Mouse (Mus musculus) heart, embryonic 10.5 days (tissue): ENCODE results near the gene Cd36. TPM values are rescaled to one million over a fixed set of nuclear protein-coding genes. Genes with fewer than 3 reads are reported as not detected.

Experiments used
- DNase-seq: peaks from one replicate; pipeline ENCODE4 v3.0.0-alpha.2; 2017; ENCODE audit warnings: low spot score
- H3K27ac ChIP-seq: fragments of 300-500 bp; sonication (generic); 2 replicates; pipeline ENCODE4 v1.5.1; 2016; ENCODE audit warnings: mild to moderate bottlenecking
- H3K27me3 ChIP-seq: fragments of 300-500 bp; sonication (generic); 2 replicates; pipeline ENCODE4 v1.6.1; 2016; ENCODE audit warnings: mild to moderate bottlenecking; ENCODE audit not compliant: poor library complexity, insufficient read depth, severe bottlenecking
- H3K36me3 ChIP-seq: fragments of 300-500 bp; sonication (generic); 2 replicates; pipeline ENCODE4 v1.6.1; 2016; ENCODE audit warnings: mild to moderate bottlenecking, moderate library complexity
- H3K4me1 ChIP-seq: fragments of 300-500 bp; sonication (generic); 2 replicates; pipeline ENCODE4 v1.6.1; 2016; ENCODE audit warnings: mild to moderate bottlenecking
- H3K4me3 ChIP-seq: fragments of 300-500 bp; sonication (generic); 2 replicates; pipeline ENCODE4 v1.5.1; 2016; ENCODE audit warnings: mild to moderate bottlenecking, moderate library complexity
- H3K9me3 ChIP-seq: fragments of 300-500 bp; sonication (generic); 2 replicates; pipeline ENCODE4 v1.6.1; 2016; ENCODE audit warnings: mild to moderate bottlenecking, moderate library complexity
- WGBS: fragments of 180-500 bp; shearing (Covaris S2); methylation state at CpG from one replicate; pipeline ENCODE4 v1.1.7; 2016; 5-methylcytosine and 5-hydroxymethylcytosine counted together
- polyA plus RNA-seq: library from polyadenylated mRNA; unstranded; fragments of >200 nt; fragmentation: Nextera tagmentation; extraction: Ambion mirVana; gene quantifications from 2 replicates; pipeline ENCODE4 v1.2.1, GENCODE M21; 2016

Cd36 gene
- polyA plus RNA-seq, 1 experiment from 2014 or later: 19.3 TPM

DNA sequence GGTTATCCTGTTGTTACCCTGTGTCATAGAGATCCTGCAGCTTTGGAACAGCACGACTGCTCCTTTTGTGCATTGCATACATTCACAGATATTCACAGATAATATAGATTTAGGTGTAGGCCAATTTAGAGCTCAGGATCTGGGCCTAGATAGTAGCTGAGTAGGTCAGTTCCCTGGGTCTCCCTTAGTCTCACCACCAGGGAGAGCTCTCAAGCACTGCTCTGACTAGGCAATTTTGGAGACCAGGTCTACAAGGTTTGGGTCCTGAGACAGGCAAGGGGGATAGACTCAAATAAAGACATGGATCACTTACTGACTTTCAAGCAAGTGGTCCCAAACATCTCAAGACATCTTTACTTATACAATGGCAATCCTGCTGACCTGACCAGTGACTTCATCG is 38.0 kb downstream of the Cd36 start:
- 90% methylated on average over 2 of the region's 2 CpGs for WGBS
- no peaks in the 10 kb centered on the region for H3K36me3 ChIP-seq
- H3K4me3 ChIP-seq: no peak overlapping the region
- H3K27ac ChIP-seq: no peak overlapping the region
- no peaks in the 10 kb centered on the region for H3K9me3 ChIP-seq
- no peaks in the 10 kb centered on the region for H3K27me3 ChIP-seq
- H3K4me1 ChIP-seq: no peaks in the 10 kb centered on the region; the same call in 1 of the 2 replicates
- no peak for DNase-seq

DNA sequence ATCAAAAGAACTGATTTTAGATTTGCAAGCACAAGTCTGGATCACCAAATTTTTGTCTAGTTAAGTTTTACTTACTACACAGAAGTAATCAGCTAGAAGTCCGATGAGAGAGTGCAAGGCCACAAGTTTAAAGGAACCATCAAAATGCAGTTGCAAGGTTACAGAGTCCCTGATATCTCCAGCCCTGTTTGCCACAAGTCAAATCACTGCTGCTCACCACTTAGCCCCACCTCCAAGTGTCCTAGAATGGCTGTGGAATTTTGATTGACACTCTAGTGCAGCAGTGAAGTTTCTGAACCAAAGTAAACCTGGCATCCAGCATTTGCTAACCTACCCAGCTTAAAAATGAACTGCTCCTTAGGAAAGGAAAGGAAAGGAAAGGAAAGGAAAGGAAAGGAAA is 39.0 kb downstream of the Cd36 start:
- H3K4me1 ChIP-seq: no peaks in the 10 kb centered on the region; the same call in 1 of the 2 replicates
- H3K4me3 ChIP-seq: no peak overlapping the region
- H3K36me3 ChIP-seq: no peaks in the 10 kb centered on the region
- H3K27ac ChIP-seq: no peak overlapping the region
- 40% methylated on average over 1 of the region's 1 CpGs for WGBS
- DNase-seq: no peak
- no peaks in the 10 kb centered on the region for H3K9me3 ChIP-seq
- H3K27me3 ChIP-seq: no peaks in the 10 kb centered on the region

DNA sequence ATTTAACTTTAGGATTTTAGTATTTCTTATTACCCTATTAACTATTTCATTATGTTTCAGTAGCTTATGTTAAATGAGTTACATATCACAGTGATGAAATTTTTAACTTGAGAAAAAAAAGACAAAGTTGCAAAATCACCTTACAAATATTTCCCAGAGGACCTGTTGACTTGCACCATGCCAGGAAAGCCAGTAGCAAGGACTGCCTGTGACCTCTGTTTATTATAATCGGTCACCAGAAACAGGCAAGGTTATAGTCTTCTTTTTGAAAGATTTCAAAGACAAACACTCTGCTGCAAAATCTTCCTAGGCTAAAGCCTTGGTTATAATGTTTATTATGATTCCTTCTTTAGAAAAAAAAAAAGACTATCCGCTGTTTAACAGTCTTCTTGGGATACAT is 39.9 kb downstream of the Cd36 start:
- no peaks in the 10 kb centered on the region for H3K36me3 ChIP-seq
- H3K9me3 ChIP-seq: no peaks in the 10 kb centered on the region
- H3K27me3 ChIP-seq: no peaks in the 10 kb centered on the region
- WGBS: 92% methylated on average over 2 of the region's 2 CpGs
- H3K27ac ChIP-seq: no peak overlapping the region
- peaks cover 1% of the 10 kb centered on the region; the same call in 1 of the 2 replicates for H3K4me1 ChIP-seq
- no peak overlapping the region for H3K4me3 ChIP-seq
- no peak for DNase-seq

DNA sequence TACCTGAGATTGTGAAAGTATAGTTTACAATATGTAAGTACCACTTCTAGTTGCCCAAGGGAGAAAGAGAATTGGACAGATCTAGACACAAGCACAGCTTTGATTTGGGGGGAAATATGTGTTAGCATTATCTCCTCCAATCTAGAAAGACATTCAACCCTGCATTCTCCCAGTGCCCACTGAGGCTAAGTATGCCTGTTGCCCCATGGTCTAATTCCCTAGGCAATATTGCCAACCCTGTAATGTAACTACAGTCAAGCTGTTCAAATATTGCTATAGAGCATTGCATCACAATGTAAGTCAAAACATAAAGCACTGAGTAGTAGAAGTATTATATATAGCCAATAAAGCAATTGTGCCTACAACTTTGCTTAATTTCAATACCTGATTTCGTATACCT is 40.3 kb downstream of the Cd36 start:
- 85% methylated on average over 1 of the region's 1 CpGs for WGBS
- Histone ChIP-seq H3K4me3 (no peak overlapping the region), H3K27ac (no peak overlapping the region)

DNA sequence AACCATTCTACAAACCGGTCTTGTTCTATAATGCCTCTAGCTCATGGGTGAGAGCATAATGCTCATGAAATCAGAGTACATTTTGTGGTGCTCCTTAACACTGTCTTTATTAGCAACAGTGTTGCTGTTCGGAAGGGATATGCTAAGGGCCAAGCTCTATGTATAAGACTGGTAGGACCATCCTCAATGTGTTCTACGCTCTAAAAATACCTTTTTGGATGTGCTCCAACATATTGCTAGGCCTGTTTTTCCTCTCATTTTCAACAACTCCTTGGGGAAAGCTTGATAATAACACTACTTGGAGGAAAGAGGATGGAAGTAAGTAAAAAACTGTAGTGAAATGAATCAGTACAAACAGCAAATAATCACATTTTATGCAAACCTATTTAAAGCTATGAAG is 44.7 kb downstream of the Cd36 start:
- Histone ChIP-seq H3K27ac (no peak overlapping the region), H3K27me3 (no peaks in the 10 kb centered on the region), H3K36me3 (no peaks in the 10 kb centered on the region), H3K9me3 (no peaks in the 10 kb centered on the region), H3K4me3 (no peak overlapping the region), H3K4me1 (peaks cover 4% of the 10 kb centered on the region; the same call in 1 of the 2 replicates)
- WGBS: 55% methylated on average over 3 of the region's 3 CpGs
- no peak for DNase-seq

More for the DNA sequence above, 40.3 kb downstream of the Cd36 start:
- Histone ChIP-seq H3K4me1 (peaks cover 4% of the 10 kb centered on the region; the same call in 1 of the 2 replicates), H3K27me3 (no peaks in the 10 kb centered on the region), H3K9me3 (no peaks in the 10 kb centered on the region), H3K36me3 (no peaks in the 10 kb centered on the region)
- DNase-seq: no peak

DNA sequence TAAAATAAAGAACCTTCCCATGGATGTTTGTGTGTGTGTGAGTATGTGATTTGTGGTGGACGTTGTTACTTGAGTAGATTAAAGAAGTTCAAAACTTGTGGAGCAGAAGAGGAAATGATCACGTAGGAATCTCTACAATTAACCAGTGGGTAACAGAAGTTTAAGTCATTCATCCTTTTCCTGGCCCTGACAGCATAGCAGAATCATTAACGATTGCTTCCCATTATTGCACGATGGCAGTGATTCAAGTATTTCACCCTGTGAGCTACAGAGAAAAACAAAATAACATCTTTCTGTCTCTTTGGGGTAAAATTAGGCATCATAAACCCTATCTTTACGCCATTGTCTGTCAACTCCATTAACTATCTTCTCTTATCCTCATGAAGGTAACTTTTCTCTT is 45.3 kb downstream of the Cd36 start:
- no peaks in the 10 kb centered on the region for H3K36me3 ChIP-seq

DNA sequence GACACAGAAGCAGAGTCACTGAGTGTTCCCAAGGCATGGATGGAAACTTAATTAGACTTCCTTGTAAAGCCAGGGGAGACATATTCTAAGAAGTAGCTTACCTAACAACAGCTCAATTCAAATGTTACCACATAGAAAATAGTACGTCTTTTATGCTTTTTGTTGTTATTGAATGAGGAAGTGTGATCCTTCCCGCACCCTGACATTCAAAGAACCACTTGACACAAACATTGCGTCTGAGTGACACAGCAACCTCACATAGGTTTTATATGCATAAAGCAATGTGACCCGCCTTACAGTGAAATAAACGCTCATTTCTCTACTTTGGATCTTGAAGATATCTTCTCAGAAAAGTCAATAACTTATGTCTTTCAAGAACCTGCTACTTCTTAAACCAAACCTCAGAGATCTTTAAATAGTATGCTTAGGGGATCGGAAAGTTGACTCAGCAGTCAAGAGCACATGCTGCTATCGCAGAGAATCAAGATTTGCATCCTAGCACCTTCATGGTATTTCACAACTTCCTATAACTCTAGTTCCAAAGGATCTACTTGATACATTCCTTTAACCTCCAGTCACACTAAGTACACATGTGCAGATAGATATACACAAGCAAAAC is 46.4 kb downstream of the Cd36 start:
- no peak for DNase-seq
- no peak overlapping the region for H3K4me3 ChIP-seq
- no peaks in the 10 kb centered on the region for H3K27me3 ChIP-seq
- peaks cover 4% of the 10 kb centered on the region; the same call in 1 of the 2 replicates for H3K4me1 ChIP-seq
- no peaks in the 10 kb centered on the region for H3K36me3 ChIP-seq
- no peak overlapping the region for H3K27ac ChIP-seq
- no peaks in the 10 kb centered on the region for H3K9me3 ChIP-seq
- WGBS: 86% methylated on average over 7 of the region's 7 CpGs

More for the DNA sequence above, 45.3 kb downstream of the Cd36 start:
- no peak overlapping the region for H3K4me3 ChIP-seq
- H3K27ac ChIP-seq: no peak overlapping the region
- H3K9me3 ChIP-seq: no peaks in the 10 kb centered on the region
- 84% methylated on average over 5 of the region's 5 CpGs for WGBS
- peaks cover 4% of the 10 kb centered on the region; the same call in 1 of the 2 replicates for H3K4me1 ChIP-seq
- no peaks in the 10 kb centered on the region for H3K27me3 ChIP-seq
- DNase-seq: no peak

DNA sequence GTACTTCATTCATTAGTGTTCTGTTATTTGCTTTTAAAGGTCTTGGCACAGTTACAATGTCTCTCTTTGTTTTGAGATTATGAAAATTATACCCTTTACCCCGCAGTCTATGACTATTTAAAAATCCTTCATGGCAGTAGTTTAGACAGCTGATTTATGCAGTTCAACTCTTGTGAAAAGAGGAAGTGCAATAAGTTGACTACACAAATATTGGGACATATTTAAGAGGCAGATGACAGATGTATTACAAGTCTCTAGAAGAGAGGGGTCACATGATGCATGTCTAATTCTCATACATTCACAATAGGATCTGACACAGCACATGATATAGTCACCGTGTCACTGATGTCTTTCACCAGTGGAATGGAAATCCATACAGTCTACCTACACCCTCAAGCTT is 49.1 kb downstream of the Cd36 start:
- Histone ChIP-seq H3K27me3 (no peaks in the 10 kb centered on the region), H3K9me3 (no peaks in the 10 kb centered on the region), H3K4me1 (peaks cover 4% of the 10 kb centered on the region; the same call in 1 of the 2 replicates), H3K27ac (no peak overlapping the region), H3K4me3 (no peak overlapping the region), H3K36me3 (no peaks in the 10 kb centered on the region)
- DNase-seq: no peak
- WGBS: 86% methylated on average over 2 of the region's 2 CpGs

DNA sequence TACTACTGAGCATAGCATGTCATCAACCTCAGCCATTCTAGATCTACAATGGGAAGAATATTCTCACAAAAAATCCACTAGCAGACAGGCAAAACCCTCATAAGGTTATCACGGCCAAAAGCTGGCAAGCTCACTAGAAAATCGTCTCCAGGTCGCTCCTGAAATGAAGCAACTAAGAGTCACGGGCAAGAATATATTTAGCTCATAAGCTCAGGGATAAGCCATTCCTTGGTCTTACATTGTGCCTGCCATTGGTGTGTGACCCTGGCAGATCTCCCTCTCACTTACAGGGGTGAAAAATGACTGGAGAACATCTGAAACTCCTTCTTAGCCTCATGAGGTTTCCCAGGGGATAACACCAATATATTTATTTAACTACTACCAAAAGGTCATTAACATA is 52.2 kb downstream of the Cd36 start:
- H3K4me3 ChIP-seq: no peak overlapping the region
- no peaks in the 10 kb centered on the region for H3K36me3 ChIP-seq
- no peaks in the 10 kb centered on the region for H3K9me3 ChIP-seq
- 74% methylated on average over 4 of the region's 4 CpGs for WGBS
- no peak overlapping the region for H3K27ac ChIP-seq
- no peaks in the 10 kb centered on the region for H3K4me1 ChIP-seq
- DNase-seq: no peak
- H3K27me3 ChIP-seq: no peaks in the 10 kb centered on the region

DNA sequence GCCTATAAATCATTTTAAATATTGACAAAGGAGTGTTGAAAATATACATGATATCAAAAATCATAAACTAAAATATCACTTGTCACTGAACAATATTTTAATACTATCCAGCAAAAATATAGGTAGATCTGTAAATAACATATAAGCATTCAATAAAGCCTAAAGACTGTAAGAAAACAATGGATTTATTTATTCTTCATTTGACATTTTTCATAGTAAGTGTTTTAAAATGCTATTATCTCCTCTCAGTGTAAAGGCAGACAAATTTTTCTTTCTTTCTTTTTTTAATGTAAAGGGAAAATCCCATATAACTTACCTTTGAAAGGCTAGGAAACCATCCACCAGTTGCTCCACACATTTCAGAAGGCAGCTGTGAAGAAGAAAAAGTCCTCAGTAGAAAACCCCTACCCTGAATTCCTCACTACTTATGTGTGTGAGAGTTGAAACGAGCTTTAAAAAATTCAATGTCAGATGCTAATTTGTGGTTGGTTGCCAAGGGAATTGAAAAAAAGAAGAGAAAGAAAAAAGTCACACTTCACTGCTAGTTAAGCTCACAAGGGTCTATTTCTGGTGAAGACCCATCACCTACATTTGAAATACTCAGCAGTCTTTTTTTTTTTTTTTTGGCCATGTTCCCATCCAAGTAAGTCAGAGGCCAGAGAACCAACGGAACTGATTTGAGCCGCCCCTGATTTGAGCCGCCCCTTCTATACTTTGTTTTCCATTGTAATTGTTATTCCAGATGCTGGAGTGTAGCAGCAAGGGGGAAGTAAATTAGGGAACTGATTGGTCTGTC is 53.1 kb downstream of the Cd36 start:
- Histone ChIP-seq H3K27me3 (no peaks in the 10 kb centered on the region), H3K27ac (no peak overlapping the region), H3K4me1 (no peaks in the 10 kb centered on the region), H3K4me3 (no peak overlapping the region), H3K9me3 (no peaks in the 10 kb centered on the region), H3K36me3 (no peaks in the 10 kb centered on the region)
- no peak for DNase-seq
- WGBS: 52% methylated on average over 4 of the region's 4 CpGs

DNA sequence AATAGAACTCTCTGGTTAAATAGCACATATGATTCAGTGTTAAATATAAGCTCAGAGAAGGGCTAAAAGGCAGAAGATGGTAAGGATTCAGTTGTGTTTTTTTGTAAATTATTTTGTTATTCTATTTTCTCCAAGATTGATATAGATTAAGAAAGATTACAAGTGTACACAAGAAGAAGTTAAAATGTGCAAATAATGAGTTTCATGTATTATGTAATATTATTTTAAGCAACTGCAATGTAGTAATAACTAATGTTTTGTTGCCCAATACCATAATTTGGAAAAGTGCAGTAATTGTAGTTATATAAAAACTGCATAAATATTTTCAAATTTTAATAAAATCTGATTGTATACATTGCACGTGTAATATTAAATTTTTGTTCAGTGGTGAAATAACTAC is 54.8 kb downstream of the Cd36 start:
- Histone ChIP-seq H3K27me3 (no peaks in the 10 kb centered on the region), H3K9me3 (no peaks in the 10 kb centered on the region), H3K4me1 (no peaks in the 10 kb centered on the region), H3K27ac (no peak overlapping the region), H3K4me3 (no peak overlapping the region), H3K36me3 (no peaks in the 10 kb centered on the region)
- WGBS: 83% methylated on average over 1 of the region's 1 CpGs
- no peak for DNase-seq

DNA sequence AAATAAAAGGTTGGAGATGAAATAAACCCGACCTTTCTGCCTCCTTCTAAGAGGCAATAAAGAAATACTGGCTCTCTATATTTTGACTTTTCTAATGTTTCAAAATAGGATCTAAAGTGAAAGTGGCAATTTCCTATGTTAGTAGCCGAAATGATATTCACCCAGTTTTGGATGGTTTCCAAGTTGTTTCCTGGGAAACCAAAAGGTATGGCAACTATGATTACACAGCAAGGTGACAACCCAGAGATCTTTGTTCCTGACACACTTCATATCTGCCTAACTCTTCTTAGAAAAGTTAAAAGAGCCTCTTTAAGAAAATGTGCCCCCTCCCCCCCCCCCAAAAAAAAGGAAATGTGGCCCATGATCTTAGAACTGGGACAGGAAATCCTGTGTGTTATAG is 58.1 kb downstream of the Cd36 start:
- H3K9me3 ChIP-seq: no peaks in the 10 kb centered on the region

DNA sequence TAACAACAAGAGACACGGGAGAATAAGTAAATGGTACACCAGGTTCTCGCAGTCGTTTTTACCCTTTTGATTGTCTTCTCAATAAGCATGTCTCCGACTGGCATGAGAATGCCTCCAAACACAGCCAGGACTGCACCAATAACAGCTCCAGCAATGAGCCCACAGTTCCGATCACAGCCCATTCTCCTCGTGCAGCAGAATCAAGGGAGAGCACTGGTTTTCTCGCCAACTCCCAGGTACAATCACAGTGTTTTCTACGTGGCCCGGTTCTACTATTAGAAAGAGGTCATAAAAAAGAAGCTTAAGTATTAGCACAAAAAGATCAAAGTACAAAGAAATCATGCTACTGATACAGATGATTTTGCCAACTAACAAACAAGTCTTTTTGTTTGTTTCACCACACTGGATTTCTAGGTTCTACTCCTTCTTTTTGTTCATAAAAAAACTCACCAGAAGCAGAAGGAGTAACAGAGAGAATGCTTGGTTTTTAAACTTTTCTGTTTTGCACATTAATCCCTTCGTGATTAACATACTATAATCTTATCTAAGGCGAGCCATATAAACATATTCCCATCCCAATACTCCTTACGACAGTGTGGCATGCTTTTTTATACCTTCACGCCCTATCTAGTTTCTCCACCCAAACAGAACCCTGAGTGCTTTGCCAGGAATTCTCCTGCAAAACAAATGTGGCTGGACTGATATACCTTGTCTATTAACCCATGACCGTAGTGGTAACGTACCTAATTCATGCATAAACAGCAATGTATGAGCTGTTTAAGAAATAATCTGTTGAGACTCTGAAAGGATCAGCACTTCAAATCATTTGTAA is 59.7 kb downstream of the Cd36 start:
- Histone ChIP-seq H3K27me3 (no peaks in the 10 kb centered on the region), H3K4me3 (no peak overlapping the region), H3K4me1 (no peaks in the 10 kb centered on the region), H3K9me3 (no peaks in the 10 kb centered on the region), H3K27ac (no peak overlapping the region), H3K36me3 (no peaks in the 10 kb centered on the region)
- 83% methylated on average over 15 of the region's 15 CpGs for WGBS
- DNase-seq: no peak

More for the DNA sequence above, 58.1 kb downstream of the Cd36 start:
- no peak overlapping the region for H3K27ac ChIP-seq
- H3K27me3 ChIP-seq: no peaks in the 10 kb centered on the region
- no peak for DNase-seq
- no peak overlapping the region for H3K4me3 ChIP-seq
- H3K36me3 ChIP-seq: no peaks in the 10 kb centered on the region
- 82% methylated on average over 2 of the region's 2 CpGs for WGBS
- no peaks in the 10 kb centered on the region for H3K4me1 ChIP-seq
